Comparison of ENCODE assay signal across 8 mouse cellular contexts in genomic region chrX:101527356-101527755, GRCm38 (mm10). TPM values are rescaled to one million over a fixed set of nuclear protein-coding genes. Genes with fewer than 3 reads are reported as not detected.
DNase-seq lines count a peak whose midpoint lies in the region; ATAC-seq and TF ChIP-seq lines count a peak whose summit lies in the region.

No protein-coding gene starts in this region.

- no peak overlapping the region for H3K27ac ChIP-seq in layer of hippocampus, adult 2 months
- no peak overlapping the region for H3K27ac ChIP-seq in embryonic facial prominence, embryonic 15.5 days (replicated peaks)
- no peak overlapping the region for H3K27ac ChIP-seq in kidney, embryonic 16.5 days (ENCODE audit: low read length)
- no peak overlapping the region for H3K27ac ChIP-seq in hindbrain, embryonic 13.5 days

- WGBS in embryonic facial prominence, embryonic 15.5 days = 47% methylated on average over 9 of the region's 9 CpGs
- whole genome bisulfite sequencing in kidney, embryonic 16.5 days = 48% methylated on average over 9 of the region's 9 CpGs
- WGBS in hindbrain, embryonic 13.5 days = 49% methylated on average over 9 of the region's 9 CpGs

- H3K36me3 ChIP-seq in embryonic facial prominence, embryonic 15.5 days = no peaks in the 10 kb centered on the region
- no peaks in the 10 kb centered on the region for H3K36me3 ChIP-seq in kidney, embryonic 16.5 days (ENCODE audit: insufficient read depth, low read length)
- no peaks in the 10 kb centered on the region for H3K36me3 ChIP-seq in hindbrain, embryonic 13.5 days

- H3K4me3 ChIP-seq in layer of hippocampus, adult 2 months = peak overlapping the region; percentile 9; the same call in 1 of the 2 replicates
- peak overlapping the region; percentile 8; the same call in 1 of the 2 replicates for H3K4me3 ChIP-seq in embryonic facial prominence, embryonic 15.5 days (replicated peaks)
- peak overlapping the region; percentile 22; the same call in 1 of the 2 replicates for H3K4me3 ChIP-seq in kidney, embryonic 16.5 days (ENCODE audit: low read length)
- H3K4me3 ChIP-seq in hindbrain, embryonic 13.5 days = no peak overlapping the region

- no peak for ATAC-seq in embryonic facial prominence, embryonic 15.5 days (ENCODE audit: insufficient number of reproducible peaks, low FRiP score, low TSS enrichment, low read depth)
- no peak for ATAC-seq in kidney, embryonic 16.5 days (ENCODE audit: low FRiP score, low TSS enrichment)
- 0 out of 2 replicates have a peak, but pooled peaks have one; percentile 42 for ATAC-seq in megakaryocyte-erythroid progenitor cell, adult 5-6 weeks (replicated peaks; ENCODE audit: low FRiP score, low TSS enrichment, poor library complexity, severe bottlenecking)
- no peak for ATAC-seq in hindbrain, embryonic 13.5 days (ENCODE audit: low FRiP score)

- no peaks in the 10 kb centered on the region for H3K9me3 ChIP-seq in embryonic facial prominence, embryonic 15.5 days (replicated peaks)
- H3K9me3 ChIP-seq in kidney, embryonic 16.5 days (ENCODE audit: low read length) = no peaks in the 10 kb centered on the region
- no peaks in the 10 kb centered on the region for H3K9me3 ChIP-seq in hindbrain, embryonic 13.5 days

- H3K27me3 ChIP-seq in embryonic facial prominence, embryonic 15.5 days = no peaks in the 10 kb centered on the region
- peaks cover 3% of the 10 kb centered on the region; the same call in 1 of the 2 replicates for H3K27me3 ChIP-seq in kidney, embryonic 16.5 days (ENCODE audit: insufficient read depth, low read length)
- 0 out of 2 replicates have a peak, but pooled peaks cover 3% of the 10 kb centered on the region for H3K27me3 ChIP-seq in hindbrain, embryonic 13.5 days

- no peak overlapping the region for H3K4me2 ChIP-seq in embryonic facial prominence, embryonic 15.5 days (replicated peaks)
- no peak overlapping the region for H3K4me2 ChIP-seq in kidney, embryonic 16.5 days (replicated peaks; ENCODE audit: low read depth, low read length)
- H3K4me2 ChIP-seq in hindbrain, embryonic 13.5 days = no peak overlapping the region

- DNase-seq in layer of hippocampus, adult 2 months (ENCODE audit: low spot score in 2 of 2) = no peak
- DNase-seq in layer of hippocampus, postnatal 36 days = no peak
- no peak for DNase-seq in frontal cortex, postnatal 14 days (ENCODE audit: low spot score in 2 of 2)
- DNase-seq in urinary bladder, postnatal 25 days (ENCODE audit: low spot score) = no peak

- no peak for TF ChIP-seq CTCF in layer of hippocampus, adult 2 months (conservative IDR thresholded peaks at IDR 0.05)

- no peak overlapping the region for H3K9ac ChIP-seq in embryonic facial prominence, embryonic 15.5 days
- H3K9ac ChIP-seq in kidney, embryonic 16.5 days (replicated peaks; ENCODE audit: low read length) = no peak overlapping the region
- H3K9ac ChIP-seq in hindbrain, embryonic 13.5 days = no peak overlapping the region

- H3K4me1 ChIP-seq in embryonic facial prominence, embryonic 15.5 days = no peaks in the 10 kb centered on the region
- no peaks in the 10 kb centered on the region for H3K4me1 ChIP-seq in kidney, embryonic 16.5 days (ENCODE audit: insufficient read depth, low read length)
- no peaks in the 10 kb centered on the region for H3K4me1 ChIP-seq in hindbrain, embryonic 13.5 days (replicated peaks)

RNA-seq across cellular contexts. Expression of gene Taf1, which starts 5.2 kb away (rescaled TPM):
- 10 to 100 TPM; 45.0 to 46.4 TPM for total RNA-seq in layer of hippocampus, adult 2 months (2021)
- 10 to 100 TPM; 50.0 to 51.0 TPM for total RNA-seq in layer of hippocampus, postnatal 36 days (2021)
- 11.6 and 11.8 TPM in 2 replicates for polyA plus RNA-seq in embryonic facial prominence, embryonic 15.5 days (2015; fragmentation: Nextera tagmentation; extraction: Ambion mirVana)
- polyA plus RNA-seq in kidney, embryonic 16.5 days (2015; fragmentation: Nextera tagmentation; extraction: Ambion mirVana) = 14.2 and 14.3 TPM in 2 replicates
- total RNA-seq in megakaryocyte-erythroid progenitor cell, adult 5-6 weeks (2014; fragmentation: Nextera tagmentation) = 45.3 and 55.7 TPM in 2 replicates
- total RNA-seq in megakaryocyte-erythroid progenitor cell, adult 5-6 weeks (2017) = 75.8 and 103 TPM in 2 replicates
- 15.1 and 16.4 TPM in 2 replicates for polyA plus RNA-seq in hindbrain, embryonic 13.5 days (2015; fragmentation: Nextera tagmentation; extraction: Ambion mirVana)
